Mouse (Mus musculus) gastrocnemius, adult 8-10 months (tissue): ENCODE data around the gene Spaca6. TPM values are rescaled to one million over a fixed set of nuclear protein-coding genes. Genes with fewer than 3 reads are reported as not detected.

Source experiments
- microRNA-seq: library from miRNA; unstranded; fragments of <30 nt; microRNA quantifications from one replicate; pipeline ENCODE4 v1.2.0, GENCODE M21; 2022
- total RNA-seq, 4 experiments: library from RNA; stranded (reverse); gene quantifications; 2 replicates each; pipeline ENCODE4 v1.2.4; 2022

Gene Spaca6
- total RNA-seq, 4 experiments from 2014 or later, result 4.5 to 5.4 (median 4.5) TPM

Small RNA genes within 50 kb of the gene (microRNA-seq; reads per million reads assigned to microRNA genes)
- gene Gm25927 (not detected), gene Mir125a (1,705 reads per million, percentile 84 among the genes with 10 or more reads in this experiment), gene Mir99b (6,799 reads per million, percentile 91 among the genes with 10 or more reads in this experiment), gene Mirlet7e (not detected)

Other genes starting within 250 kb of the Spaca6 start
- gene Lnpep, start 202.1 kb upstream of the Spaca6 start, total RNA-seq, result 10 to 100 TPM; 53.7 to 68.4 (median 63.0) TPM
- not detected for gene Vmn2r90, start 123.4 kb upstream of the Spaca6 start, total RNA-seq
- gene Has1, start 28.0 kb downstream of the Spaca6 start, total RNA-seq, result under 1 TPM in 3 of 4 experiments, not detected in 1; 0.12 to 0.18 (median 0.13) TPM
- not detected for gene Fpr1, start 56.8 kb downstream of the Spaca6 start, total RNA-seq
- gene Fpr2, start 60.7 kb downstream of the Spaca6 start, total RNA-seq, result not detected
- not detected for gene Fpr3, start 60.7 kb downstream of the Spaca6 start, total RNA-seq
- gene Fpr-rs4, start 194.6 kb downstream of the Spaca6 start, total RNA-seq, result not detected
- gene Vmn2r124, start 222.3 kb downstream of the Spaca6 start, total RNA-seq, result not detected